ENCODE assay signal across 15 mouse cellular contexts in genomic region chr5:77123597-77123996, GRCm38 (mm10). TPM values are rescaled to one million over a fixed set of nuclear protein-coding genes. Genes with fewer than 3 reads are reported as not detected.
A peak's percentile ranks its signal among the peaks of the same experiment; 100 is the strongest.
DNase-seq lines count a peak whose midpoint lies in the region; ATAC-seq lines count a peak whose summit lies in the region.
"Had no signal": no experiment of that assay in that cellular context is flagged by ENCODE, and none has a peak within 500 bp of the region (broad histone marks: within the 10 kb centered on the region; RNA-seq: fewer than 3 reads in every experiment).

No protein-coding gene starts in this region.

- WGBS in heart, embryonic 13.5 days, result 67% methylated on average over 9 of the region's 9 CpGs
- WGBS in kidney, embryonic 14.5 days, result 49% methylated on average over 9 of the region's 9 CpGs
- WGBS in neural tube, embryonic 12.5 days, result 61% methylated on average over 9 of the region's 9 CpGs

- H3K4me3 ChIP-seq in heart, embryonic 13.5 days, result no peak overlapping the region
- no peak overlapping the region for H3K4me3 ChIP-seq in kidney, embryonic 14.5 days (ENCODE audit: low read length)
- H3K4me3 ChIP-seq in neural tube, embryonic 12.5 days, result no peak overlapping the region
- H3K4me3 ChIP-seq: embryonic facial prominence, embryonic 12.5 days had no signal

- H3K9ac ChIP-seq in heart, embryonic 13.5 days, result no peak overlapping the region
- H3K9ac ChIP-seq in kidney, embryonic 14.5 days (ENCODE audit: low read depth, low read length), result no peak overlapping the region
- H3K9ac ChIP-seq in neural tube, embryonic 12.5 days, result no peak overlapping the region
- H3K9ac ChIP-seq: embryonic facial prominence, embryonic 12.5 days had no signal

- H3K9me3 ChIP-seq in heart, embryonic 13.5 days, result peaks cover 4% of the 10 kb centered on the region; the same call in 1 of the 2 replicates
- no peaks in the 10 kb centered on the region for H3K9me3 ChIP-seq in kidney, embryonic 14.5 days (ENCODE audit: control insufficient read depth, low read length)
- no peaks in the 10 kb centered on the region for H3K9me3 ChIP-seq in neural tube, embryonic 12.5 days
- H3K9me3 ChIP-seq: embryonic facial prominence, embryonic 12.5 days; midbrain, embryonic 10.5 days had no signal

- no peaks in the 10 kb centered on the region for H3K36me3 ChIP-seq in heart, embryonic 13.5 days
- no peaks in the 10 kb centered on the region for H3K36me3 ChIP-seq in kidney, embryonic 14.5 days (ENCODE audit: control insufficient read depth, insufficient read depth, low read length)
- no peaks in the 10 kb centered on the region for H3K36me3 ChIP-seq in neural tube, embryonic 12.5 days
- H3K36me3 ChIP-seq: embryonic facial prominence, embryonic 12.5 days; midbrain, embryonic 10.5 days had no signal

- intact Hi-C loops in heart, postnatal 36 days (cut with DNase I), result loop anchor here (5.0 kb wide), 1 partner anchor 34 kb away; no protein-coding TSS in a partner anchor

- peak overlapping the region; percentile 85 for H3K27ac ChIP-seq in heart, embryonic 13.5 days (replicated peaks)
- H3K27ac ChIP-seq in kidney, embryonic 14.5 days (ENCODE audit: low read depth, low read length), result no peak overlapping the region
- peak overlapping the region; percentile 32; the same call in 1 of the 2 replicates for H3K27ac ChIP-seq in neural tube, embryonic 12.5 days
- H3K27ac ChIP-seq: embryonic facial prominence, embryonic 12.5 days; midbrain, embryonic 10.5 days had no signal

- peaks cover 54% of the 10 kb centered on the region for H3K4me1 ChIP-seq in heart, embryonic 13.5 days
- H3K4me1 ChIP-seq in kidney, embryonic 14.5 days (ENCODE audit: control insufficient read depth, insufficient read depth, low read length), result peaks cover 17% of the 10 kb centered on the region
- H3K4me1 ChIP-seq in neural tube, embryonic 12.5 days, result peaks cover 24% of the 10 kb centered on the region

- ATAC-seq in heart, embryonic 13.5 days (ENCODE audit: extremely low read depth, insufficient number of reproducible peaks, low FRiP score, low TSS enrichment), result no peak
- peak; percentile 53; the same call in 1 of the 2 replicates for ATAC-seq in kidney, embryonic 14.5 days (ENCODE audit: low FRiP score, low TSS enrichment)
- ATAC-seq in neural tube, embryonic 12.5 days (ENCODE audit: low FRiP score, low read depth), result no peak

- no peak overlapping the region for H3K4me2 ChIP-seq in heart, embryonic 13.5 days
- no peak overlapping the region for H3K4me2 ChIP-seq in kidney, embryonic 14.5 days (replicated peaks; ENCODE audit: low read depth, low read length)
- H3K4me2 ChIP-seq in neural tube, embryonic 12.5 days (replicated peaks), result peak overlapping the region; percentile 9; the same call in 1 of the 2 replicates

- DNase-seq in heart, postnatal 36 days, result no peak
- DNase-seq in kidney, postnatal 14 days, result no peak
- no peak for DNase-seq in neural tube, embryonic 10.5 days (ENCODE audit: extremely low spot score, low spot score)
- no peak for DNase-seq in MN1 (ENCODE audit: low spot score)
- DNase-seq: cerebellum, adult 11 months; cerebellum, postnatal 36 days; gastrocnemius, postnatal 25 days; lung, postnatal 10 days; right cerebral cortex, postnatal 4 days; thymus, adult 18-20 months had no signal

- H3K27me3 ChIP-seq in heart, embryonic 13.5 days (replicated peaks), result no peaks in the 10 kb centered on the region
- H3K27me3 ChIP-seq in kidney, embryonic 14.5 days (ENCODE audit: control insufficient read depth, insufficient read depth, low read length), result no peaks in the 10 kb centered on the region
- H3K27me3 ChIP-seq in neural tube, embryonic 12.5 days (replicated peaks), result no peaks in the 10 kb centered on the region

RNA-seq across cellular contexts. Expression of gene Hopx, which starts 8.7 kb away (rescaled TPM):
- polyA plus RNA-seq in heart, embryonic 13.5 days (2015; fragmentation: Nextera tagmentation; extraction: Ambion mirVana), result 12.6 and 16.4 TPM in 2 replicates
- total RNA-seq in heart, postnatal 36 days (2021), result 100 to 1,000 TPM; 405 to 444 TPM
- polyA plus RNA-seq in kidney, embryonic 14.5 days (2014; fragmentation: Nextera tagmentation; extraction: Ambion mirVana), result 2.0 and 3.2 TPM in 2 replicates
- polyA plus RNA-seq in neural tube, embryonic 12.5 days (2016; fragmentation: Nextera tagmentation; extraction: Ambion mirVana), result 3.6 and 3.8 TPM in 2 replicates
